Mouse (Mus musculus): ENCODE measurements at regions not wholly inside any gene's neighbourhood (a gene's known extent, or its start where the extent isn't known, plus 50 kb on each side); places are given as distances from the start of the nearest gene placed in this dataset.
A peak's percentile ranks its signal among the peaks of the same experiment; 100 is the strongest.

GRCm38 (mm10) chr1:147703467-147703866 lies 1208.9 kb downstream of the Brinp3 start:
- DNase-seq, result no peak

DNA sequence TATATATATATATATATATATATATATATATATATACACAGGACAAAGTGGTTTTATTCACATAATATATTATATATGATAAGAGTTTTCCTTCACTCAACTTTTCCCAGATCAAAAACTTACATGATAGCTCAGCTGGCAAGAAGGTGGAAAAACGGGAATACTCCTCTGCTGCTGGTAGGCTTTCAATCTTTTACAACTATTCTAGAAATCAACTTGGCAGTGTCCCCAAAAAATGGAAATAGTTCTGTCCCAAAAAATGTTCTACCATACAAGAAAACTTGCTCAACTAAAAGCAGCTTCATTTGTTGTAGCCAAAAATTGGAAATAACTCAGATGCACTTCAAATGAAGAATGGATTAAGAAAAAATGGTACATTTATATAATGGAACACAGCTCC lies 1235.4 kb downstream of the Brinp3 start:
- no peak for DNase-seq

DNA sequence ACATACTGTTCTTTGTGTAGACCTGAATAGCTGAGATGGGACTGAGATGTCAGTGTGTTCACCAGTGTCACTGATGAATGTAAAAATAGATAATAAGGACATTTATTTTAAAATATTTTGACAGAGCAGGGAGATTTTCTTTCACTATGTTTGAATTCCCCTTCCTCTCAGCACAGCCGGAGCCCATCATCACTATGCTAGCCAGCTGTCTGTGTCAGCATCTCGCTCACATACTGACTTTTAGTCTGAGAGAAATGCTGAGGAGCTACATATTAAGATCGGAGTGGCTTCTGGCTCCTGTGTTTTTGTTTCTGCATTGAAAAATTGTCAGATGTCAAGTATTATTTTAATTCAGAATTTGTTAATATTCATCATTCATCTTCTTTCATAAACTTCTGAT lies 1271.5 kb downstream of the Brinp3 start:
- DNase-seq, result peak; percentile 43 to 60

DNA sequence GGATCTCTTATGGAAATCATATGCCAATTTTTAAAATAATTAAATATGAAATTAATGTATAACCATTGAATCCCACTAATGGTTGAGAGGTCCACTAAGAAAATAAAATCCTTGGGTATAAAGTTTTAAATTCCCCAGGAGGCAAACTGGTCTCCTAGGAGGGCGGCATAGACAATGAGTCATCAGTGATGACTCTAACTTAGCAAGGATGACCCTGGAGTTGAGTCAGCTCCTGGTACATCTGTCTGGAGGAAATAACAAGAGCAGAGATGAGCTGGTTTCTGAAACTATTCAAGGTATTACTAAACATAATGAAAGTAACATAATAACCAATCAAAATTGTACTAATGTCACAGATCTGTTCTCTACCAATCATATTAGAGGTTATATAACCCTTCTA lies 1308.2 kb downstream of the Brinp3 start:
- no peak for DNase-seq

Data from cerebellum, postnatal 10 days (tissue).